Mouse (Mus musculus): ENCODE measurements around the gene Slc43a3.
"Not testable (repeated sequence)": the region's sequence is repeated elsewhere in the genome, so short reads cannot be mapped to it uniquely, and the experiment has no call there.

Gene Slc43a3

DNA sequence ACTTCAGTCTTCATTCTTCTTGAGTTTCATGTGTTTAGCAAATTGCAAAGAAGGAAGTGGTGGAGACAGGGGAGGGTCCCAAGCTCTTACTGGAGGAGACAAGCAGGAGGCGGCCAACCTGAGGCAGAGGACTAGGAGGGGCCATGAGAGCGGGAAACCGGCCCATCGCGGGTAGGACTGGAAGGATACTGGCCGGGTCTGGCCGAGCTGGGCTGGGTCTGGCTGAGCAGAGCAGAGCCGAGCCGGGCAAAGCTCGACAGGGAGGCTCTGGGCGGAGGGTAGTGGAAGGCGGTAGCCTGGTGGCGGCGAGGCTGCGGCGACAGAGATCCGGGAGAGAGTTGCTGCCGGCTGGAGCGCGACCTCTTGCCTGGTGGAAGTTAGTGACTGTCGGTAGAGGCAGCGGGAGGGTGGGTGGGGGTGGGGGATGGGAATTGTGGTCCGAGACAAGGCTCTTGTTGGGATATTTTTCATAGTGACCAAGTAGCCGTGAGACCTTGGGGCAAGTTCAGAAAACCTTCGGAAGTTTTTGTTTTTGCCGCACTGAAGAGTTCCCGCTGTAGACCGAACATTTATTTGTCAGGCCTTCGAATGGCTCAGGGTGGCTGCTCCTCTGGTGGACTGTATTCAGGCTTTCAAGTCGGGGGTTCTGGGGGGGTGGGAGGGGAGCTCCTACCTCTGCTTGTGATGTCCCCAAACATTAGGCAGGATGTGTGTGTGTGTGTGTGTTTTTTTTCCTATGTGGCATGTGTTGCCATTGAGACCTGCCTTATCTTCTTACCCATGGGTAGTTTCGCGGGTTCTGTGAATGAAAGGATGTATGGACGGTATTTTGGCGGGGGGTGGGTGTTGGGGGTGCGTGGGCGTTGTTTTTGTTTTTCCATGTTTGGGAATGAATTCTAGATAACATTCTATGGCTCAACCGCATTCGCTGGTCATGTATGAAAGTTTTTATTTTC lies at the start of gene Slc43a3:
Gene Slc43a3, plus strand, starts transcription at position 106 of the 956 bp plus-strand sequence.
- peak; percentile 71 for DNase-seq (ENCODE audit: low read depth)

DNA sequence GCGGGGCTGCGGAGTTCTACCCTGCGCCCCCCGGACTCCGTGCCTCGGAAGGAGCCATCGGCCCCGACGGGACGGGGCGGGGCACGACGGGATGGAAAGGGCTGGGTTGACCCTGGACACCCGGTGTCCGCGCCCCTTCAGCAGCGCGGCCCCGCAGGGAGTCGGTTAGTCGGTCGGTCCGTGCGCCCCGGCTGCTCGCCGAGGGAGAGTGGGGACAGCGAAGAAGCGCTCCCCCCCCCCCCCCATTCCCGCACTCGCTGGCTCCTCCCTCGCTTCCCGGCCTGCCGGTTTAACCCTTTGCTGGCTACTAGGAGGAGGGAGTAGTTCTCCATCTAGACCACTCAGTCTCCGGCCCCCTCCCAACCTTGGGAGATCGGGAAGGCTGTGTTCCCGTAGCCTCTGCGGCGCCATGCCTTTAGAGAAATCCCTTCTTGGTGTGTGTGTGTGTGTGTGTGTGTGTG lies 49.5 kb upstream of the Slc43a3 start:
- no peak for DNase-seq (ENCODE audit: low read depth)

DNA sequence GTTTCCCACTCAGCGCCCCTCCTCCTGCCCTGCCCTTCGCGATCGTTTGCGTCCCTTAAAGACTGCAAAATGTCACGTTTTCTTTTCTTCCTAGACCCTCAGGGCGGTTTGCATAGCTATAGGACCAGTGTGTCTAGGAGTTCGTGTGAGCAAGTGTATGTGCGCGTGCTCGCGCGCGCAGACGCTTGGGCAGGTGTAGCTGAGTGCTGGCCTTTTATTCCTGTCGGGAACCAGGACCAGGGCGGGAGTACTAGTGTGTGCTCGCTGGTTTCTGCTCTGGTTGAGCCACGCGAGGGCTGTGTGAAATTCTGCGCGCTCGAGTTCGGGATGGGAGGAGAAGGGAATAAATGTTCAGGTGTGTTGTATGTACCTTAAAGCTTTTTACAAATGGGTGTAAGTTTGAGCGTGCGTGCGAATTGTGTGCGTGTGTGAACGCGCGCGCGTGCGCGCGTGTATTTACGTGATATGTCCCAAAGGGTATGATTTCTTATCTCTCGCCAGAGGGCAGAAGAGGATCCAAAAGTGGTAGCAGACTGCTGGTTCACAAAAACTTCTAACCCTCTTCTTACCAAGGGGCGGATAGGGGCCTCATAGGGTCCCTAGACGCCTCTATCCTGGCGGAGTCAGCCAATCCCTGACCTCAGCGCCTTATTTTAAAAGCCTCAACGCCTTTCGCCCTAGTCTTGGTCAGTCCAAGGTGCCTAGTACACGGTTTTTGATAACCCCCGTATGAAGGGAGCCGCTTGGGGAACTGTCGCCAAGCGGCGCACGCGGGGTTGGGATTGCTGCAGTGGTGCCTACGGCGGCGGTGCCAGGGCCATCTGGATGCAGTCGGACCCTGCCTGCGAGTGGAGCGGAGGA lies 48.7 kb upstream of the Slc43a3 start:
- peak; percentile 61 for DNase-seq (ENCODE audit: low read depth)

DNA sequence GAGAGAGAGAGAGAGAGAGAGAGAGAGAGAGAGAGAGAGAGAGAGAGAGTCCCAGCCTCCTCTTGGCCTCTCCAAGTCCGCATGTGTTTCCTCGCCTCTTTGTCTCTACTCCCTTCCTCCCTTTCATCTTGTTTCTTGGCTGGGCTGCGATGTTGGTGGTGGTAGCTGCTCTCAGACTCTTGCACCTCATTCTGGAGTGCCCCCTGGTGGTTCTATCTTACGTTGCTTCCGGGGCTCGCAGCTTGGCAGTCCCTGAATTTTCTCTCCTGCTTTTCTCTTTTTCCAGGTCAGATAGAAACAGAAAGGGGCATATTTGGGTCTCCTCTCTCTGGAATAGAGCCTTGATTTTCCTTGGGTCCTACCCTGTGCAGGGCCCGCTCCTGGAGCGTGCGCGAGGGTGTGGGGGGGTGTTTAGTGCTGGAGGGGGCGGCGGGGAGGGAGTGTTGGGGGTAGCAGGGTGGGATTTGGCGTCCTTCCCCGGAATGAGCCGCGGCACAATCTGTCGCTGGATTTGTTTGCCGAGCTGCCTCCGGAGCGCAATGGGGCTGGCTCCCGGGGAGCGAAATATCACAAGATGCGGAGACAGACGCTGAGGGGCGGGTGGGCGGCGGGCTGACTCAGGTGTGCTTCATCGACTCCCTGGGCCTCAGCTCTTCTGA lies 47.6 kb upstream of the Slc43a3 start:
- DNase-seq (ENCODE audit: low read depth) = peak; percentile 78

DNA sequence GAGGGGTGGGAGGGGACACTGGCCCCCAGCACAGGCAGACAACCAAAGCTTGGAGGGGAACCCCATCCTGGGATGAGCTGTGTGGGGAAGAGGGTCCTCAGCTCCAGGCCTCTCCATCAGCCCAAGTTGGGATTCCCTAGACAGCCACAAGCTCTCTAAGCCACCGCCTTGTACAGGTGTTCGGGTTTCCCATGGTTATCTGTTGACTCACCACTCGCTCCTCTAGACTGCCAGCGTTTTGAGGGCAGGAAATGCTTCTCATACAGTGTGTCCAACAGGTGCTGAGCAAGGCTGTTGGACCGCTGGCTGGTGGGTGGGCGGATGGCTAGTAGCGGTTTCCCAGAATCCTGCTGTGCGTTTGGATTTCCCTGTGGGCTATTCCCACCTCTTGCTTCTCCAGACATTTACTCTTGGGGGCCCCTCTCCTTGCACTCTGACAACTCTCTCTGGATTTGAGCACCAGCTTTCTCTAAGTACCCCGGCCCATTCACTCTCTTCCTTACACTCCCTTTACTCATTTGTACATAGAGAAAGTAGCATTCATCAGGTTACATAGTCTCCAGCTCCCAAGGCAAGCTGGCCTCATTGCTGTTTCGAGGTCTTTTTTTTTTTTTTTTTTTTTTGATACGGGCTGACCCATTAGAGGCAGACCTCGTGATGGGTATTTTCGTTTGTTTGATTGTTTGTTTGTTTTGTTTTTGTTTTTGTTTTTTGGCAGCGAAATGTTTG lies 46.9 kb upstream of the Slc43a3 start:
- peak; percentile 37 for DNase-seq (ENCODE audit: low read depth)

DNA sequence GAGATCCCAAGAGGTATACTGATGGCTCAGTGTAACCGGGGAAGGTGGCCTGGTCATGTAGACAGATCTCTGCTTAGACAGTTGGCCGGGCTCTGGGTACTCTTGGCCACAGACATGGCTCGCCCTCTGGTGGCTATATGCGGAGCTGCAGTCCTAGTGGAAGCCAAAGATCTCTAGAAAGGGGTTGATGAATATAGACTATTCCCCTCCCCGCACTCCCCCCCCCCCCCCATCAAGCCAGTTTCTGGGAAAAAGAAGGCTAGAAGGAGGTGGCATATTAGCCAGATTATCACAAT lies 46.4 kb upstream of the Slc43a3 start:
- DNase-seq (ENCODE audit: low read depth) = peak; percentile 79

DNA sequence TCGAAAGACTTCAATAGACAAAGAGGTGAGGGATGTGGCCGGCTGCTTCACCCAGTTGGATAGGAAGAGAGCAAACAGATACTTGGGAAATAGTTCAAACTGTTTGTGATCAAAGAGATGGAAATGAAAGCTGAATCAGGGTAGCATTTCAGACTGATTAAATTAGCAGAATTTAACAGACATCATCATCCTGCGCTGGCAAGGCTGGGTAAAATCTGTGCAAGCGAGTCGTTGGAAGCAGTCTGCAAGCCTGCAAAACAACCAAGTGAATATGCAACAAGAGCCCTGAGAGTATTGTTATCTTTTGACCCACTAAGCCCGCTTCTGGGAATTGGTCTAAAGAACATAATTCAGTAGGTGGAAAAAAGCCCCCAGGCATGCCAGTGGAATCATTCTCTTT lies 43.0 kb upstream of the Slc43a3 start:
- no peak for DNase-seq (ENCODE audit: low read depth)

DNA sequence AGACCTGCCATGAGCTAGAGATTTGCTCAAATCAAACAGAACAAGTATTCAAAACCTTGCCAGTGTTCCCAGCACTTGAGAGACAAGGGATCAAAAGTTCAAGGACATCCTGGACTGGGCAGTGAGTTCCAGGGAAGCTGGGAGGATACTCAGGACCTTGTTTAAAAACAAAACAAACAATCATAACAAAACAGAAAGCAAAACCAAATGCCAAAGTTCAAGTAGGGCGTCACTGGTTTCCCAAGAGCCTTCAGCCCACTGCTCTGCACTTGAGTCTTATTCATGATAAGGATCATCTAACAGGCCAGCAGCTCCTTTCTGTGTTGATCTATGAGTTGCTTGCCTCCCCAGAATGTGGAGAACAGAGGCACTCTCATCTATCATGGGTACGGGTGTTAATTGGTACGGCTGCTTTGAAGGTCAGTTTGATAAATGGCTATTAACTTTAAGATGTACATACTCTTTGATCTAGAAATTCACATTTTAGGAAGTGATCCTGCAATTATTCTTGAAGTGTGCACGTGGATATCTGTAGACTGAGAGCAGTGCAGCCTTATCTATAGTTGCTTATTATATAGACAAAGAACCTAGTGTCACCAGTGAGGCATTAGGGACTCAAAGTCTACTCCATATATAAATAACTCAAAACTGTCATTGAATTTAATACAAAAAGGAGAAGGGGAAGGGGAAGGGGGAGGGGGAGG lies 40.7 kb upstream of the Slc43a3 start:
- DNase-seq (ENCODE audit: low read depth) = peak; percentile 36

DNA sequence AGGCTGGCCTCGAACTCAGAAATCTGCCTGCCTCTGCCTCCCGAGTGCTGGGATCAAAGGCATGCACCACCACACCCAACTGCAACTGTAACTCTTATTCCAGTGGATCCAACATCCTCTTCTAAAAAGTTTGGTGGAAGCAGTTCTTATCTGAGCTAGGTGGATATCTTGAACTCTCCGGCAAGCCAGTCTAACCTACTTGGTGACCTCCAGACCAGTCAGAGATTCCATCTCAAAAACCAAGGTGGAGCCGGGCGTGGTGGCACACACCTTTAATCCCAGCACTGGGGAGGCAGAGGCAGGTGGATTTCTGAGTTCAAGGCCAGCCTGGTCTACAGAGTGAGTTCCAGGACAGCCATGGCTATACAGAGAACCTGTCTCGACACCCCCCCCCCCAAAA lies 39.7 kb upstream of the Slc43a3 start:
- DNase-seq (ENCODE audit: low read depth) = not testable (repeated sequence)

DNA sequence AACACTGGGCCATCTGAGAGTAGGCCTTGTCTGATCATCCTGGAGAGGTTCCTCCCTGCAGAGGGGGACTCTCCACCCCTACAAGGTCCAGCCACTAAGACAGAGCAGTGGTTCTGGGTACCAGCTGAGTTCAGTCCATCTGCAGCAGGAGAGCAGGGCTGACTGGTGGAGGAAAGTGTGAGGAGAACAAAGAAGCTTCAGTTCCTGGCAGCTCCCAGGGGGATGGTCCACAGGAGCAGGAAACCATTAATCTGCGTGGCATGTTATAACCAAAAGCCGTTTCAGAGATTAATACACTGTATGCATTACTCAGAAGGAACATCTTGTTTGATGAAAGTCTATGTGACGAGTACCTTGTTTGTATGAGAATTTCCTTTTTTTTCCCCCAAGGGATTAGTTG lies 23.7 kb upstream of the Slc43a3 start:
- DNase-seq (ENCODE audit: low read depth) = no peak

DNA sequence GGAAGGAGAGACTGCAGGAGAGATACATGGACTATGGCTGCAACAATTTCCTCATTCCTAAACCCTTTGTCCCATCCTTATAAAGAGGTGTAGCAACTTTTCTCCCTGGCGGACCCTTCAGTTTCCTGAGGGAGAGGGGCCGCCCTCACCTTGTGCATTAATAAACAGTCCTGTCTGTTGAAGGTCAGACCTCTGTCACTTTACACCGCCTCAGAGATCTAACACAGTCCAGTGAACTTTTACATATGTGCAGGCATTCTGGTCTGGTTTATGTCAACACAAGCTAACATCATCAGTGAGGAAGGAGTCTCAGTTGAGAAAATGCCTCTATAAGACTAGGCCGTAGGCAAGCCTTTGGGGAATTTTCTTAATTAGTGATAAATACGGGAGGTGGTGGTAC lies 22.5 kb upstream of the Slc43a3 start:
- no peak for DNase-seq (ENCODE audit: low read depth)

DNA sequence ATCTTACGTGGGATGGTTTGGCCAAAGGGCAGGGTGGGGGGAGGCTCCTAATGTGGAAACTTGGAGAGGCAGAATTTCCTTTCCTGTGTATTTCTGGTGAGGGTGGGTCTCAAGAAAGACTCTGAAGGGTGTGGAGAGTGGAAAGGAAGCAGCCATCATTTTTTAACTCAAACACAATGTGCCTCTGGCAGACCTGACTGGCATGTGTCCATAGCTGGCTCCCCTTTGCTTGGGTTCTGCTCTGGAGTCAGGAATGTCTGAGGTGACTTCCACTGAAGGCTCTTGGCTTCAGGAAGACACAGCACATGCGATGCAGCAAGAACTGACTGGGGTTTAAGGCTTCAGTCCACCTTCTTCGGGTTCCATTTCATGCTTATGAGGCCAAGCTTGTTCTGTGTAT lies 21.0 kb upstream of the Slc43a3 start:
- no peak for DNase-seq (ENCODE audit: low read depth)

DNA sequence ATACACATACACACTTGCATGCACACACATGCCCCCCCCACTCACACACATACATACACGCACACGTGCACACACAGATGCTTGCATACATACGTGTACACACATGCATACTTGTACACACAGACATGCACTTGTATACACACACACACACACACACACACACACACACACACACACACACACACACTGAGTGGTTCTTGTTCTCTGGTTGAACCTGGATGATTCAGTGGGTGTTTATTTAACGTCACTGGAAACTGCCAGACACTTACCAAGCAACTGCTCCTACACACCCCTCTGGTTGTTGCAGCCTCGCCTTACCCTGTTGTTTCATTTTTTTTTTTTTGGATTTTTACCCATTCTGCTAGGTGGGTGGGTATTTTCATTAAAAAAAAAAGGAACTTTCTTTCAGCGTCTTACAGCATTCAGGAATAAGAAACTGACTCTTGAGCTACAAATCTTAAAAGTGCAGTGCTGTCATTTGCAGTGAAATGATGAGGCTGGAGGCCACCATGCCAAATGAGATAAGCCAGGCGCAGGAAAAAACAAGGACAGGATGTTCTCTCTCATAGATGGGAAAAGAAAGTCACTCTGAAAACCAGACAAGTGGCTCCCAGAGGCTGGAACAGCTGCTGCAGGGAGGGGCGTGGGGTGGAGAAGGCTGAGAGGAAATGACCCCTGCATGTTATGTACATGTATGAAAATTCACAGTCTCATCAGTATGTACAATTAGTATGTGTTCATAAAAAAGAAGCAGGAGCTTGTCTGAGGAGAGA lies 19.6 kb upstream of the Slc43a3 start:
- no peak for DNase-seq (ENCODE audit: low read depth)

DNA sequence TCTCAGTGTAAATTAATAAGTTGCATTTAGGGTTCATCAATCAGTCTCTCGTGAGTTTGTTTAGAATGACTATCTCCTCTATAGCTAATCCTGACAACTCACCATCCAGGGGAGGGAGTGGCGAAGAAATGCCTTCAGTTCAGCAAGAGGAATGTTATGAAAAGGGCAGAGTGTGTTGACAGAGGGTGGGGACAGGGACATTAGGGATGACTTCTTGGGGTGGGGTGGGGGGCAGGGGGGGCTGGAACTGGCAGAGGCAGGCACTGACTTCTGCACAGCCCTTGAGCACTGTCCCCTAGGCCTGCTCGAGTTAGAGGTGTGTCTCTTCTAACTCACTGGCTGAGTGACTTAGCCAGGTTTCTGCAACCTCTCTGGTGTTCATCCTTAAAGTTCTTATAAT lies 18.2 kb upstream of the Slc43a3 start:
- DNase-seq (ENCODE audit: low read depth) = no peak

DNA sequence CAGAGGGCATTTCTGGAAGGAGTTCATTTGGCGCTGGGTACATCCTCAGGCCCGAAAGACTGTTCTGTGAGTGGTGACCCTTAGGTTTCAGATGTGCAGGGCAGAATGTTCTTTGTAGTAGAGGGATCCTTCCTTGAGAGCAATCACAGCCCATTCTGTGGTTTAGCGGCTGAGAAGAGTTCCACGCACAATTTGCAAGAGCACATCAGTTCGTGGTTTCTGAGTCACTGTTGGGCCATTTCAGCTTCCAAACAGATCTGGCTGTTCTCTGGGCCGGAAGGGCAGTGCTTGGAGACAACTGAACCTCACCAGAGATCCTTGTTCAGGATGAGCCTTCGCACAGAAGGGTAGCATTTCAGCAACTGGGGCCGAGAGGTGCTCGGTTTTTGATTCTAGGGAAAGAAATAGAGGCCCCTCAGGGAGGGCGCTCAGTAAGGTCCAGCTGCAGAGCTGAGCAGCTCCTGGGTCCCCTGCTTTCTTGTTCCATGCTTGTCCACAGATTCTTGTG lies 16.7 kb upstream of the Slc43a3 start:
- no peak for DNase-seq (ENCODE audit: low read depth)

DNA sequence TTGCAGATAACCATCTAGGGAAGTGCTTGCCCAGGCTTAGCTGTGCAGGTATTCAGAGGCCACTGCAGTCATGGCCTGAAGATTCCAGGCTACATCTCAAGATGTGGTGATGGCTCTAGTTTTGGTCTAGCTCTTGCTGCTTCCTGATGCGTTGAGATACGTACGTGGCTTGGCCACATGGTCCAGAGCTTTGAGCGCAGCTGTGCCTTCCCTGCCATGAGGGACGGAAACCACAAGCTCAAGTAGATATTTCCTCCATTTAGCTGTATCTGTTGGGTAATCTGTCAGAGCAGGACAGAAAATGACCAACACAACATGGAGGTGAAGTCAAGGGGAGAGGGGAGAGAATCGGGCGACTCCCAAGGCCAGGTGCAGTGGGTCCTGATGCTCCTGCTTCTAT lies 6.2 kb upstream of the Slc43a3 start:
- DNase-seq (ENCODE audit: low read depth) = no peak

DNA sequence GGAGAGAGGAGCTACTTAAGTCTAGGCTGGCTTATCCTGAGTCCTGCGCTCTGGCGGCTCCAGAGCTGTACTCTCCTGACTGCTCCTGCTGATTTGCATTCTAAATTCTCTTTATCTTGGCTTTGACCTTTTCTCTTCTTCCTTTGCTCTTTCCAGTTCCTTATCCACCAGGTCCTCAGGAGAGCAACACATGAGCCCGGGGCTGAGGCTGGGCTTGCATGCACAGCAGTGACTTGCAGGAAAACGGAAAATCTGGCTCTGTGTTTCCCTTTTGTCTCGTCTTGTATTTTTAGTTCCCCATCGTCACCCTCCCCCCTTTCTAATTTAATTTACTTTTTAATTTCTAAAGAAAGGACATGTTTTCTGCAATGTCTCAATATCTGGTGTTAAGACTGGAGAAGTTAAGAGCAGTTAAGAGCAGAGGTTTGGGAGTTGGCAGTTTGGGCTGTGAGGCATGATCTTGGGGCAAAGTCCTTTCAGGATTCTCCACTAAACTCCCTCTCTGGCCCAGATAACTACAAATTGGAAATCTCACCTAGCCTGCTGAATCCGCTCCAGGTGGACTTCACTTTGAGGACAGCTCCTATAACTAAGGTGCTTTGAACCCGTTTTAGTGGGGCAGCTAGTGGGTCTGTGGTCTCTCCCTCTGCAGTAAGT lies 2.3 kb upstream of the Slc43a3 start:
- DNase-seq (ENCODE audit: low read depth) = no peak

DNA sequence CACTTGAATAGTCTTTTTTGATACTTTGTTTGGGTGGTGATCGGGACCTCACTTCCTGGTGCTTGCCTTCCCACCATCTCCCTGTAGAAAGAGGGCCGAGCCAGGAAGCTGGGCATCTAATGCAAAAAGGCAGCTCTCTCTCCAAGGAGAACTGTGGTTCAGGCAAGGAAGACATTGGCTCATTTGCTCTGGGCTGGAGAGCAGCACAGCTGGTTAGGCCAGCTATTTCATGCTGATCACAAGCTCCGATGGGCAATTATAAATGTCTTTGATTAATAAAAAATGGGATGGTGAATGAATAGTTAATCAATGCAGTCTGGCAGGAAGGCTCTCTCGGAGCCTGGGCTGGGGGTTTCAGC lies 1.8 kb upstream of the Slc43a3 start:
- DNase-seq (ENCODE audit: low read depth) = no peak

DNA sequence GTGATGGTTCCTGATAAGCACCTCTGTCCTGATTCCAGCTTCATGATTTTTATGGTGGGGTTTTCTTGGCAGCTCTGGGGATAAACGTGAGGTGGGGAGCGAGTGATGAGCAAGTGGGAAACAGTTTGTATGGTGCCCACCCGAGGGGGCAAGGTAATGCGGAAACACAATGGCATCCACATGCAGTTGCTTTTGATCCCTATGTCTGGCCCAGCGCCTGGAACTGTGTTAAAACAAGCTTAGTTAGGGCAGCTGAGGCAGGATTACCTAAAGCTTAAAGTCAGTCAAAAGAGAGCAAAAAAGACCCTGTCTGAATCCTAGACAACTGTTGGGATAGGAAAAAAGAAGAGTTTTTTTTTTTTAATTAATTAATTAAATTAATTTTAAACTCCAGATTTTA lies 1.3 kb upstream of the Slc43a3 start:
- DNase-seq (ENCODE audit: low read depth) = no peak

Data from induced T-regulatory cell, adult 2 months (primary cell).